Mouse (Mus musculus): ENCODE results near the gene Rnf38.

GRCm38 (mm10) chr4:44271134-44271533, 37.5 kb upstream of the Rnf38 start:
- no peak for TF ChIP-seq POLR2A (IDR thresholded peaks at IDR 0.05; ENCODE audit: borderline replicate concordance, extremely low read depth, insufficient read depth, insufficient read length, poor library complexity, severe bottlenecking)
- no peak for TF ChIP-seq CTCF (IDR thresholded peaks at IDR 0.05; ENCODE audit: borderline replicate concordance, extremely low read depth, insufficient read depth, insufficient read length)
